Mouse (Mus musculus) thymus, postnatal 0 days (tissue): Measurements from ENCODE around the gene Ing2. TPM values are rescaled to one million over a fixed set of nuclear protein-coding genes. Genes with fewer than 3 reads are reported as not detected.

Experiments
- DNase-seq: peaks from one replicate; pipeline ENCODE4 v3.0.0-alpha.2; 2015; ENCODE audit warnings: low spot score
- polyA plus RNA-seq: library from polyadenylated mRNA; unstranded; fragments of >200 nt; fragmentation: Nextera tagmentation; extraction: Ambion mirVana; gene quantifications from 2 replicates; pipeline ENCODE4 v1.2.1, GENCODE M21; 2015

Gene Ing2
- polyA plus RNA-seq, result 16.9 and 21.5 TPM in 2 replicates

DNA sequence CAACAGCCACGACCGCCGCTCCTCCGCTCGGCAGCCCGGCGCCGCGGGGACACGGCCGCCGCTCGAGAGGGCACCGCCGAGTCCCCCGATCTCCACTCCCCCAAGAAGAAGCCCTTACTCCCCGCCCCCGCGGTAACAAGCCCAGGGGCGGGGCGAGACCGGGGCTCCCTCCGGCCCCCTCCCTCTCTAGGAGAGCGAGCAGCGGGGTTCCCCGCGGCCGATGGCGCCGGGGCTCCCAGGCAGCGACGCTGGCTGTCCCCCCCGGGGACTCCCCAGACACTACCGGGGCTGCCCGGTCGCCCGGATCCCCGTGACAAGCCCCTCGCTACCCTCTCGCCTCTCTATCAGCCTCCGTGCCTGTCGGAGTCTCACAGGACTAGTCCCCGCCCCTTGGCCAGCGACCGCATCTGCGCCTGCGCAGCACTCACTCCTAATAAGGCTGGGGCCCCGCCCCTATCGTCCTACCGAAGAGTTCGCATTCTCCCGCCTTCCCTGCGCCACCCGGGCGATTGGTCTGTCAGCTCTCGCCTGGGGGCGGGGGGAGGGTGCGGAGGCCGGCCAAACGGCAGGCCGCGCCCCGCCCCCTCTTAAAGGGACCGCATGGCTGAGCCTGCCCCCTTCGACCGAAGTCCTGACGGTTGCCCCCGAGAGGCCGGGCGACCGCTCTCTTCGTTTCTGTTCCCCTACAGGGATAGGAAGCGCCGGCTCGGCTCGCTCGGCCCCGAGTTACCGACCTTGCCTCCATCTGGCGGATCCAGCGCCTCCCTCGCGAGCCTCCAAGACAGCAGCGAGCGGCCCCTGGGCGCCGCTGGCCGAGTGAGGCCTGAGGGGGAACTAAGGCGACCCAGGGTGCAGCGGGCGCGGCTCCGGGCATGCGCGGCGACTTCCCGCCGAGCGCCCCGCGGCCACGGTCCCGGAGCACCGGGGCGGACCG is at the start of gene Ing2:
TSS of gene Ing2 (minus strand) at position 780 of the 934 bp plus-strand sequence.
- DNase-seq, result peak; percentile 100

DNA sequence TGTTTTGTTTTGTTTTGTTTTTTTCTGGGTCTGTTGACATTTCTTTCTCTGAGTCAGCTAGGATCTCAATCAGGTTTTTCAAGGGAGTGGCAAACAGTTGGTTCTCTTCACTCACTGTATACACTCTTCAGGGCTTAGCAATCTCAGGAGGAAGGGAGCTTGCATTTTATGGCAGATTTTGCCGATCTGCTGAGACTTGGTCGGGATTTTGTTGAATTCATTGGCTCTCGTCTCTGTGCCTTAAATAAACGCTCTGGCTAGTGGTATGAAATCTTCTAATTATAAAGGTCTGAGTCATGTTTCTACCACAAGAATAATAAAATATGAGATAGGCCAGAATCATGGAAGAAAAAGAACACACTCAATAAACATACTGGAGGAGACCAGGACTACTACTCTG is 46.3 kb upstream of the Ing2 start:
- DNase-seq, result no peak

DNA sequence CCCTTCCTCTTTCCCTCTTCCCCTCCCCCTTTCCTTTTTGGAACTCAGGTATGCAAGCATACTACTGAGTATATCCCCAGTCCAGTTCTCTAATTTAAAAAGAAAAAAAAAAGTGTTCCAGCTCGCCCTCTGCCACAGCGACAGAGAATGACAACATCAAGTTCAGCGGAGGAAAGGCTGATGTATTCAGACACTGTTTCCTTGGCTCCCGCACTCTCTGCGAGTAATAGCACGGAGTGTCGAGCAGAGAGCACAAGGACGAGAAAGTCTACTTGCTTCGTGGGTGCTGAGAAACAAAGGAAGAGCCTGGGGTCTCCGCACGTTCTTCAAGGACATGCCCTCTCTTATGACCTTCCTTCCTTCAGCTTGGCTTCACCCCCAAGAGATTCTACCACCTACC is 43.3 kb upstream of the Ing2 start:
- DNase-seq, result no peak

DNA sequence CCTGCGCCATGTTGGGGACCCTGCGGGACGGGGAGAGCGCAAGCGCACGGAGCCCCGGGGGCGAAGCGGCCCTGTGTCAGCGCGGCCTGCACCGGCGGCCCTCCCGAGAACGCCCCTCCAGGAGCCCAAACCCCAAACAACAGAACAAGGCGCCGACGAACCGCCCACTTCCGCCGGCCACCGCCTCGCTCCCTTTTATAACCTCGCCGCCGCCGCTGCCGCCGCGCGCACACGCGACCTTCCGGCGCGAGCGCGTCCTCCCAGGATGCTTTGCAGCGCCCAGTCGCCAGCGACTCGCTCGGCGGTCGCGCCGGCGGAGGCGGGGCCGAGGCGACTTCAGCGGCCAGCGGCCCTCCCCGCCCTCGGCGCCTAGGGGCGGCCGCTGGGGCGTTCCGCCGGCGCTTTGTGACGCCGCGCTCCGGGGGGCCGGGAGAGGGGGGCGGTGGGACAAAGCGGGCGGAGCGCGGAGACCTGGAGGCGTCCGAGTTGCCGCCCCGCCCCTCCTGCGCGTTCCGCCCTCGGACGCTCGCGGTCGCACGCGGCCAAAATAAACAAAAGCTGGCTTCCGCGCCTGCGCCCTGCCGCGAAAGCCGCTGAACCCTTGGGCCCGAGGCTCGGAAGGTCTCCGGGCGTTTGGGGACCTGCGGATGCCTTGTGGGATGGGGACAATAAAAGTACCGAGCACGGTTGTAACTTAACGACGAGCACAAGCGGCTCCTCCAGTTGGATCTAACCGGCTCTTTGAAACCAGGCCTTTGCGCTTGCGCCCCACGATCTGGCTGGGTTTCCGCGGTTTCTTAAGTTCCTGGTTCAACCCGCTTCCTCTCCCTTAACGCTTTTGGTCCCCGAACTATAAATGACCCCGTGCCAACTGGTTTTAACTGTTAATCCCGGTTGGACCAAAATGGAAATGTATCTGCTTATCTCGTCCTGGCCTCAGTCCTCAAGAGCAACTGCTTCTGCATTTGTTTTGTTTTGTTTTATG is 38.7 kb upstream of the Ing2 start, which contains the start of gene Cdkn2aip:
TSS of gene Cdkn2aip (minus strand) at position 172 of the 985 bp plus-strand sequence.
- DNase-seq, result peak; percentile 97

DNA sequence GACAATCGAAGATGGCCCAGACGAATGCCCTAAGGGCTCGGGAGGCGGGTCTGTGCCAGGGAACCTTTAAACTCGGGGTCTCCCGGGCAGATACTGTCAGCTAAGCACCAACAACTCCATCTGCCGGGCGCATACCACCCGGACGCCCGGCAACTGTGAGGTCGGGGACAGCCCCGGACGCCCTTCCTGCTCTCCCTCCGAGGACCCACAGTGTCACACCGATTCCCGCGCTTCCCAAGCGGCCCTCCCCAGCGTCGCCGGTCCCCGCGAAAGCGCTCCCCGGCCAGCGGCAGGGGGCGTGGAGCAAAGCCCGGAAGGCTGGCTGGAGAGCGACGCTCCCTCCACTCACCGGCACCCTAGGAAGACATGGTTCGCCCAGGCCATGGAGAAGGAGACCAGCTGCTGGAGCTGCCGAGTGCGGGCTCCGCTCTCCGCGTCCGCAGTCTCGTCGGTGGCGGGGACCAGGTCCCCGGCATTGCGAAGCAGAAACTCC is 37.9 kb upstream of the Ing2 start:
- peak; percentile 45 for DNase-seq

DNA sequence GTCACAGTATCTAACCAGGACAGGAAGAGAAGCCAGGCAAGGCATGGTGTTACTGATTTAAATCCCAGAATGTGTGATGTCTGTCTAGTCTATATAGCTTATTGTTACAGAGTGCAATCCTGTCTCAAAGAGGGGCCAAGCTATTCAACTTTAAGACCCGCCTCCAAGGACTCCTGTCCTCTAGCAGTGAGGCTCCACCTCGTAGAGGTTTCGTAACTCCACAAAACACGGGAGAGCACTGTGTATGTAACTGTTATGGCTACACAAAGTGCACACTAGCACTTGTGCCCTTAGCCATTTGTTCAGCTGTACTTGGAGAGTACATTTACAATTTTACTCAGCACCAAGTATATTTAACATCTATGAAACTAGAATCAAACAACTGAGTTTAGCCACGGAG is 32.8 kb upstream of the Ing2 start:
- no peak for DNase-seq

DNA sequence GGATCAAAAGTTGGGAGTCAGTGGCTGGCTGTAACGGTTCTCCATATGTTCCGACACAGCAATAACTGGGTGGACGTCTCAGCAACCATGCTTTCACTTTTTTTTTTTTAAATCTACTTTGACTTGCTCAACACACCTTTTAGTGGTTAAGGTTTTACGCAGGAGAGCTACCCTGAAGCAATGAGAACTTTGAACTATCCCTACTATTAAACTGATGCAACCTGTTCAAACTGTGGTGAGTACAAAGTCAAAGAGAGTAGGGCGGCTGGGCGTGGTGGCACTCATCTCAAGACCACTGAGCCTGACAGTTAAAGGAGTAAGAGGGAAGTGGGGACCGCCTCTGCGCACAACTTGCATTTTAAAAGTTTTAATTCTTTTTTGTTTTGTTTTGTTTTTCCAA is 31.4 kb upstream of the Ing2 start:
- no peak for DNase-seq

DNA sequence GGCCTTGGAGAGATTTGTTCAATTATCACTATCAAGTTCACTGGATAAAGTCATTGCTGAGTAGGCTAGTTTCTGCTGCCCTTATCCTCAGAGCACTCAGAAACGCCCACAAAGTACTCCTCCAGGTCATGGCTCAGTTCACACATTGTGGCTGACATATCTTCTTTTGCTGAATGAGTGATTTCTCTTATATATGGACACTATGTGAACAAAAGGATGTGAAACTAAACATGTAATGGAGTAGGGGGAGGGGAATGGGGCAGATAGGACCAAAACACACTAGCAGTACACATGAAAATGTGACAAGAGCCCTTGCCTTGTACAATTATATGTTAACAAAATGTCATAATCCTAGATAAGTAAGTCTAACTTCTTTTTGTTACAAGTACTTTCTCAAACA is 27.0 kb upstream of the Ing2 start:
- DNase-seq, result no peak

DNA sequence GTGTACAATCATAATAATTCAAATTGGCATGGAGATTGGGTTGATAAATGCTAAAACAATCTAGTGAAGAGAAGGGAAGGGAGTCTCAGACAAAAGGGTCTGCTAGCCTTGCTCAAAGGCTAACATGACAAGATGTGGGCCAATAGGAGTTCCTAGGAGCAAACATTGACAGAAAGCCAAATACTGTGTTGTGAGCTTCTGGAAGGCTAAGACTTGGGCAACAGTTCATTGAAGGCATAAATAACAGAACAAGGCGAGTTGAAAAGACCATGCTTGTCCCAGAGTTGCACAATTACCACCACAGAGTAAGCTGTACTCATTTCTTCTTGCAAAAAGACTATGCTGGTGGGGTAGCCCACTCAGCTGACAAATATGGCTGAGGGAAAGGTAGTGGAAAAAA is 22.3 kb upstream of the Ing2 start:
- DNase-seq, result no peak

DNA sequence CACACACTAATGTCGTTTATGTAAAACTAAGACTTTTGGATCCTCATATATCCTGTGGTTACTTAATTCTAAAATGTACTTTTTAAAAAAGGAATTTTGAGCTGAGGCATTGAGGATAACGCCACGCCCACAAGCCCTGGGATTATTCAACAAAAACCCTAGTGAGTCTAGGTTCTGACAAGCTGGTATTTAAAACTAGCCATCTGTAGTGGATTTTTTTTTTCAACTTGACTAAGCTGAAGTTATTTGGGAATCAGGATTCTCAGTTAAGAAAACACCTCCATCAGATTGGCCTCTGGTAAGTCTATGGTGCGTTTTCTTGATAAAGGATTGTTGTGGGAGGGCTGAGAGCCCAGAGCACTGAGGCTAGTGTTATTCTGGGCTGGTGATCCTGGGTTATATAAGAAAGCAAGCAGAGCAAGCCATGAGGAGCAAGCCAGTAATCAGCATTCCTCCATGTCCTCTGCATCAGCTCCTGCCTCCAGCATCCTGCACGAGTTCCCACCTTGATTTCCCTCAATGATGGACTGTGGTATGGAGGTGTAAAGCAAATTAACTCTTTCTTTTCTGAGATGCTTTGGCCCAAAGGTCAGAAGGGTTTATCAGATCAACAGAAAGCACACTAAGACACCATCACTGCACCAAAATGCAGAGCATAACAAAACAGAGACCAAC is 20.2 kb upstream of the Ing2 start:
- no peak for DNase-seq

DNA sequence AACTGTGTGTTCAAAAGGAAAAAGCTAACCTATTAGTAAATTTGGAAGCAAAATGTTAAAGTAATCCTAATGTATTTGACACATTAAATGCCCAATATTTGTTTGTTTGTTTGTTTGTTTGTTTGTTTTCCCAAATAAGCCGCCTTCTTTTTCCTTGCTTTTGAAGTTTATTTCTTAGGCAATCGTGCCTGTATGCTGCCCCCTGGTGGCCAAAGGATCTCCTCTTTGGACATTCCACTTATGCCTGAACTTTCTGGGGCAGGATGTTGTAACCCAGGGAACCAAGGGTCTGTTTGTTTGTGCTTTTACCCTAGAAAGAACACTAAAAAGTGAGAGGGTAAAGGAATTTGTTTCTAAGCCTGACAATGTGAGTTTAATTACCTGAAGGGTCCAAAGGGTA is 17.8 kb upstream of the Ing2 start:
- peak; percentile 75 for DNase-seq

DNA sequence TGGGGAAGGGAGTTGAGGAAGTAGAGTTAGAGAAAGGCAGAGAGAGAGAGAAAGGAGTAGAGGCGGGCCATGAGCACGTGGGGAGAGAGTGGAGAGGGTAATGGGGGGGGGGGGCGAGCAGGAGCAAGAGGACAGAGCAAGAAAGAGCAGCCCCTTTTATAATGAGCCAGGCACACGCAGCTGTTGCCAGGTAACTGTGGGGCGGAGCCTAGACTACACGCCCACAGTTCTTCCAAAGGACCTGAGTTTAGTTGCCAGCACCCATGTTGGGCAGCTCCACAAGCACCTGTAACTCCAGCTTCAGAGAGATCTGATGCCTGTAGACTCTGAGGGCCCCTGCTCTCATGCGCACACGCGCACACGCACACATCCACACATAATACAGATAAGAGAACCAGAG is 16.5 kb upstream of the Ing2 start:
- DNase-seq, result no peak

DNA sequence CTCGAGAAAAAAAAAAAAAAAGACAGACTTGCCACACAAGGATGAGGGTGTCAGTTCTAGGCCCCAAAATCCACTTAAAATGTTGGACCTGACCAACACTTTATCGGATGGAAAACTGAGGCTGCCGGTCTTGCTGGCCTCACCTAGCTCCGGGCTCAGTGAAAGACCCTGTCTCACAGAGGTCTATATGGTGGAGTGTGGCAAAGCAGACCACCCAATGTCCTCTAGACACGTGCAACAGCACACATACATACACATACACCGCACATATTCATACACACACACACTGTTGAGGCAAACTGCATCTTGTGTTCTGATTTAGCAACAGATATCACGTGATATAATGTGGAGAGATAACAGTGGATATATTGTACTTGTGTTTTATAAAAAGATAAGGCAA is 15.9 kb upstream of the Ing2 start:
- no peak for DNase-seq

DNA sequence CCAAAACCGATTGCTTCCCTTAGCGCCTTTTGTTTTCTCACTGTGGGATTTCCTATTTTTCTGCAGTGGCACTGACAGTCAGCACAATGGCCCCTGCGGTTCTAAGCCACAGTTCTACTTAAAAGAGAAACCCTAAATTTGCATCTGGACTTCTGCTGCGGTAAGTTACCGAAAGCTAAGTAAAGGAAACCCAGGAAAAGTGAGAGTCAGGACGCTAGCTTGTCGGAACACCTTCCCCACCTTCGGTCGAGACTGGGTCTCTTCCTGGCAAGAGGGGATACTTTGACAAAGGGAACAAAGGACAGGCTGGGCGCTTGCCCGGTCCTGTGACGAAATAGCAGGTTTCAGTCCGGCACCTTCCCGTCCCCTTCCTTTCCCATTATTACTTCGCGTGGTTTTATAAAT is 15.3 kb upstream of the Ing2 start:
- no peak for DNase-seq

DNA sequence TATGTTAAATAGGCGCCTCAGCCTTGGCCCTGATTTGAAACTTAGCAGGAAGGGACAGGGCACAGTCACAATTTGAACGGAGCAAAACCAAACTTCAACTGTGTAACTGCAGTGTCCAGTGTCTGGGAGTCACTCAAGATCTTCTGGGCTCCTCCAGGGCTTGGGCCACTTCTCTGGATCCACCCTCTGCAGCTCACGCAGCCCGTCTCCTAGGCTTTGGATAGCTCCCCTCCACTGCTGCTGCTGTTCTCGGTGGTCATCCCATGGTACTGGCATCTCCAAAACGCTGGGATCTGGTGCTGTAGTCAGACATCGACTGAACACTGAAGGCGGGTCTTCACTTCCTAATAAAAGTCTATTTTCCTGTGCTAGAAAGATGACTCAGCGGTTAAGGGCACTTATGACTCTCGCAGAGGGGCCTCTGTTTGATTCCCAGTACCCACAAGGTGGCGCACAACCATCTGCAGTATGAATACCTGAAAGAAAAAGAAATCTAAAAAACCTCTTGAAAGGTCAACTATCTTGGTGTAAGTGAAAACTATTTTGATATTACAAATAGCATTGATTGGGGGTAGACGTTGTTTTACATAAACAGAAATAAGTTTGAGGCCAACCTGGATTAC is 14.5 kb upstream of the Ing2 start:
- peak; percentile 63 for DNase-seq

DNA sequence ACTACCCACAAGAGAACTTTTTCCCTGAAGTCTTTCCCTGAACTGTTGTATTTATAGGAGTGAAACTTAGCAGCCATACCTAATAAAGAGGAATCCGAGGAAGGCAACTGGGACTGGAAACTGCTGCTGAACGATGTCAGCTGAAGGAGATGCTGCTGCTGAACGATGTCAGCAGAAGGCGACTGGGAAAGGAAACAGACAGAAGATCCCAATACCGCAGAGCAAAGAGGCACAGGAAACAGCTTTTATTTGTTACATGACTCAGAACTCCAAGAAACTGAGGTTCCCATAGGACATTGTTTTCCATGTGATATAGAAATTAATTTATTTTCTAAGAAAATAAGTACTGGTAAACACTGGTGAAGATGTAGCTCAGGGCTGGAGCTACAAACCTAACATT is 9.1 kb upstream of the Ing2 start:
- DNase-seq, result no peak

DNA sequence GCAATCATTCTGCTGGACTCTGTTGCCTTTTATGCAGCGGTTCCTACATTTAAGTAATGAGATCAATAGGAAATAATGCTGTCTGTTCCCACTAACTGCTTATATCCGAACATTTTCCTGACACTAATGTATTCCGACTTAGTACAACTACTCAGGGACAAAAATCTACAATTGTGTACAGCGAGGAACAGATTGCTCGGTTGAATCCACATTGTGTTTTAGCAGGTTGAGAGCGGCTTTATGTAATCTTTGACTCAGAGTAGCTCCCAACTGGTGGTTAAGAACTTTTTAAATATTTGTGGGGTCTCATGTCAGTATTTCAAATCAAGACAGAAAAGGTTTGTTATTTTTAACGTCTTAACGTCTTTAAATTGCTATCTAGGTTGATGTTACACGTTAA is 8.6 kb upstream of the Ing2 start:
- DNase-seq, result no peak

DNA sequence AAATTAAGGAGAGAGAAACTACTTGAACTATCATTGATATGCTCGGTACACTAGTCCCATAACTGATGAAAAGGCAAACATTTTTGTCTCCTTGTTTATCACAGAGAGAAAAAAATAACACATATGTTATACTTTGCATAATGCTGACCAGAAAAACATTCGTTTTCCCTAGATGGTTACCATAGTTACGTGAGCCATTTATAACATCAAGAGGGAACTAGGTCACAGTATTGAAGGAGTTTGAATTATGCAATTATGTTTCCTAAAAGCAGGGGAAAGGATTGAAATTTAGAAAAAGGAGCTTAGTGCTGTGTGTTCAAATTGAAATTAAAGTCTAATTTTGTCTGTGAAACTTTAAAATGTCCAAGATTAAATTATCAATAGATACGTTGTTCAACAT is 5.0 kb upstream of the Ing2 start:
- DNase-seq, result no peak

DNA sequence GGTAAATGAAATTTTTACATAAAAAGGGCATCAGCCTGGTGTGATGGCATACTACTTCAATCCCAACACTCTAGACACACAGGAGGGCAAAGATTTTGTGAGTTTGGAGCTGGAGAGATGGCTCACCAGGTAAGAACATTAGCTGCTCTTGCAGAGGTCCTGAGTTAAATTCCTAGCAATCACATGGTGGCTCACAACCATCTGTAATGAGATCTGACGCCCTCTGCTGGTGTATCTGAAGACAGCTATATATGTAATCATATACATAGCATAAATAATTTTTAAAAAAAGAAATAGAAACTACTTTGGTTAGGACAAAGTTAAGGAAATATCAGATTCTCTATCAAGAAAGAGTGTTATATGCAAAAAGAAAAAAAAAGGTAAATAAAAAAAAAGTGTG is 4.2 kb upstream of the Ing2 start:
- DNase-seq, result no peak

DNA sequence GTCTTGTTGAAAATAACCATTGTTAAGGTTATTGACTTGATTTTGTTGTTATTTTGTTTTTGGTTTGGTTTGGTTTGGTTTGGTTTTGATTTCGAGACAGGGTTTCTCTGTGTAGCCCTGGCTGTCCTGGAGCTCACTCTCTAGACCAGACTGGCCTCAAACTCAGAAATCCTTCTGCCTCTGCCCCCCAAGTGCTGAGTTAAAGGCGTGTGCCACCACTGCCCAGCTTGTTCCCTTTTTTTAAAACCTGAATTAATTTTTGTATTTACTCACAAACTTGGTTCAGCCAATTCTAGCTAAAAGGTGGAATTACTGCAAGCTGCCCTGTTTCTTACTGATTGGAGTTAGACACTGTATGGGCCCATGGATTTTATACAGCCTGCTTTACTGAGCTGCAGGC is 1.3 kb upstream of the Ing2 start:
- DNase-seq, result no peak

DNA sequence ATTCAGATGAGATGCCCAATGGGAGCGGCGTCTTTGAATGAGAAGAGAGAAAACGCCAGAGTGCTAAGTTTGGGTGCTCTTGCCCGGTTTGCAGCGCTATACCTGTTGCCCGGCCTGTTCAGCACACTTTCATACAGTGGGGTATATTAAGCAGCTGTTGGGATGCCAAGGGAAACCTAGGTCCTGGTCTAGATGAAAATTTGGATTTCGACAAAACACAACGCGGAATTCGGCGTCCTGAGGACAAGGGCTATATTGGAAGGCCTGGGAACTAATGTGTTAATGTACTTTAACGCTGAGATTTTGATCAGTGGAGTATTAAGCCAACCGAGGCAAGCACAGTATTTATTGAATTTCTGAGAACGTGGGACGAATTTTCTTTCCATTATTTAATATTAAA is 868 bp upstream of the Ing2 start:
- no peak for DNase-seq
